Mouse (Mus musculus): ENCODE measurements around the gene Strip1. TPM values are rescaled to one million over a fixed set of nuclear protein-coding genes. Genes with fewer than 3 reads are reported as not detected.

Gene Strip1
- polyA plus RNA-seq, 1 experiment from 2014 or later, result 92.2 TPM

GRCm38 (mm10) chr3:107633906-107634305 is 2.4 kb upstream of the Strip1 start:
- H3K4me2 ChIP-seq (ENCODE audit: low read depth, low read length, severe bottlenecking), result no peak overlapping the region
- no peak for ATAC-seq (replicated peaks; ENCODE audit: low FRiP score)
- no peak for DNase-seq (ENCODE audit: low spot score)

DNA sequence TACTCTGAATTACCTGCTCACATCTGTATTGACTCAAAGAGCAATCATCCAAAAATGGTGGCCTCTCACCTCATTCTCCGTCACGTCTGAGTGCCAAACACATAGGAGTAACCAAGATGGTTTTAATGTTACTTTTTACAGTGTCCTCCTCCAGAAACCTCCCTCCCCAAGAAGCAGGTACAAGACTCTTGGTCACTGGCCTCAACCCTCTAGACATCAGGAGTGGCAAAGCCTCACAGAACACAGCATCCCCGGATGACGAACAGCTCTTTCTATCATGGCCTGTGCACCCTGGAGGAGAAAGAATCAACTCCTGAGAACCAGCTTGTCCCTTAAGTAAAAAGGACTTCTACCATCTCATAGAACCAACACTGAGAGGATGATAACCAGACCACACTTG is 1.3 kb upstream of the Strip1 start:
- Histone ChIP-seq H3K4me1 (replicated peaks; ENCODE audit: control insufficient read depth, insufficient read depth, low read length) (no peaks in the 10 kb centered on the region), H3K27ac (ENCODE audit: low read depth, low read length) (no peak overlapping the region), H3K4me2 (ENCODE audit: low read depth, low read length, severe bottlenecking) (no peak overlapping the region), H3K4me3 (ENCODE audit: low read depth, low read length) (no peak overlapping the region), H3K27me3 (ENCODE audit: control insufficient read depth, insufficient read depth, low read length) (no peaks in the 10 kb centered on the region), H3K9ac (ENCODE audit: low read length) (no peak overlapping the region), H3K9me3 (ENCODE audit: control insufficient read depth, low read length) (no peaks in the 10 kb centered on the region), H3K36me3 (ENCODE audit: control insufficient read depth, insufficient read depth, low read length) (no peaks in the 10 kb centered on the region)
- 92% methylated on average over 4 of the region's 4 CpGs for WGBS
- ATAC-seq (replicated peaks; ENCODE audit: low FRiP score) (no peak), DNase-seq (ENCODE audit: low spot score) (peak; percentile 30)

More at GRCm38 (mm10) chr3:107633906-107634305, 2.4 kb upstream of the Strip1 start:
- no peak overlapping the region for H3K27ac ChIP-seq (ENCODE audit: low read depth, low read length)
- no peak overlapping the region for H3K9ac ChIP-seq (ENCODE audit: low read length)
- H3K36me3 ChIP-seq (ENCODE audit: control insufficient read depth, insufficient read depth, low read length), result no peaks in the 10 kb centered on the region
- no peaks in the 10 kb centered on the region for H3K27me3 ChIP-seq (ENCODE audit: control insufficient read depth, insufficient read depth, low read length)
- no peak overlapping the region for H3K4me3 ChIP-seq (ENCODE audit: low read depth, low read length)
- no peaks in the 10 kb centered on the region for H3K4me1 ChIP-seq (replicated peaks; ENCODE audit: control insufficient read depth, insufficient read depth, low read length)
- H3K9me3 ChIP-seq (ENCODE audit: control insufficient read depth, low read length), result no peaks in the 10 kb centered on the region
- WGBS, result 94% methylated on average over 9 of the region's 9 CpGs

GRCm38 (mm10) chr3:107630682-107631522 is 592 bp downstream of the Strip1 start, which contains the start of gene Gm10961:
Gm10961 (plus strand) TSS chr3:107631322.
- H3K4me1 ChIP-seq (replicated peaks; ENCODE audit: control insufficient read depth, insufficient read depth, low read length), result no peaks in the 10 kb centered on the region
- H3K9me3 ChIP-seq (ENCODE audit: control insufficient read depth, low read length), result no peaks in the 10 kb centered on the region
- WGBS, result 1% methylated on average over 48 of the region's 48 CpGs
- no peaks in the 10 kb centered on the region; the same call in 1 of the 2 replicates for H3K36me3 ChIP-seq (ENCODE audit: control insufficient read depth, insufficient read depth, low read length)
- H3K4me2 ChIP-seq (ENCODE audit: low read depth, low read length, severe bottlenecking), result peak within 1 kb of the TSS; percentile 71
- peak within 1 kb of the TSS; percentile 96 for H3K4me3 ChIP-seq (ENCODE audit: low read depth, low read length)
- H3K27me3 ChIP-seq (ENCODE audit: control insufficient read depth, insufficient read depth, low read length), result no peaks in the 10 kb centered on the region
- H3K27ac ChIP-seq (ENCODE audit: low read depth, low read length), result peak within 1 kb of the TSS; percentile 91
- ATAC-seq (replicated peaks; ENCODE audit: low FRiP score) (peak; percentile 85), DNase-seq (ENCODE audit: low spot score) (peak; percentile 78)
- H3K9ac ChIP-seq (ENCODE audit: low read length), result peak within 1 kb of the TSS; percentile 99

DNA sequence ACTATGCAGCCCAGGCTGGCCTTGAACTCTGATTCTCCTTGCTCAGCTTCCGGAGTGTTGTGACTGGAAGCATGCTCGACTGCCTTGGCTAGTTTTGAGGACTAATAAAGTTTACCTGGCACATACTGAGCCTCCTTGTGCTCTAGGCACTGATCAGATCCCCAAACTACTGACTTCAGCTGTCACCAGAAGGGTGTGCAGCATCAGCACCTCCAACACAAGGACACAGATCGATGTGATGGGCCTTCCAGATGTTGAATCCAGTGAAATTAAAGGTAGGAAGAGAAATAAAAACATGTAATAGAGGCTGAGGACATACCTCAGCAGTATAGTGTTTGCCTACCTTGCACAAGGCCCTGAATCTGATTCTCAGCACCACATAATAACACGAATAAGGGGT is 2.1 kb downstream of the Strip1 start:
- Histone ChIP-seq H3K27ac (ENCODE audit: low read depth, low read length) (no peak overlapping the region), H3K4me3 (ENCODE audit: low read depth, low read length) (no peak overlapping the region), H3K9ac (ENCODE audit: low read length) (no peak overlapping the region), H3K9me3 (ENCODE audit: control insufficient read depth, low read length) (no peaks in the 10 kb centered on the region), H3K4me2 (ENCODE audit: low read depth, low read length, severe bottlenecking) (no peak overlapping the region), H3K4me1 (replicated peaks; ENCODE audit: control insufficient read depth, insufficient read depth, low read length) (no peaks in the 10 kb centered on the region), H3K36me3 (ENCODE audit: control insufficient read depth, insufficient read depth, low read length) (peaks cover 12% of the 10 kb centered on the region), H3K27me3 (ENCODE audit: control insufficient read depth, insufficient read depth, low read length) (no peaks in the 10 kb centered on the region)
- 94% methylated on average over 4 of the region's 4 CpGs for WGBS
- DNase-seq (ENCODE audit: low spot score) (peak; percentile 27), ATAC-seq (replicated peaks; ENCODE audit: low FRiP score) (no peak)

DNA sequence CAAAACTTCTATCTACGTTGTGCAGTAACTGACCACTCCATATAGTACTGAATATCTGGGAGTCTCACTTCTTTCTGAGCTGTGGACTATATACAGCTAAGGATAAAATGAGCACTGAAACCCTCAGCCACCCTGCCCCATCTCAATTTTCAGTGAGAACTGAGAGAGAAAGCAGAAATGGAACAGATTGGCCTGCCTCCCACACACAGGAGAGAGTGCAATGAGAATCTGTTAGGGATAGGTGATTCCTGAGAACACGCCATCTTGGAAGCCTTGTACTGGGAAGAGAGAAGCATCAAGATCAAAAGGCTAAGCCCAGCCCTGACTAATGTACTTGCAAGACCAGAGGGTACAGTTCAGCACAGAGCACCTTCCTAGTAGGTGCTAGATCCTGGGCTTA is 2.9 kb downstream of the Strip1 start:
- ATAC-seq (replicated peaks; ENCODE audit: low FRiP score) (no peak), DNase-seq (ENCODE audit: low spot score) (peak; percentile 33)
- Histone ChIP-seq H3K27ac (ENCODE audit: low read depth, low read length) (no peak overlapping the region), H3K4me1 (replicated peaks; ENCODE audit: control insufficient read depth, insufficient read depth, low read length) (no peaks in the 10 kb centered on the region), H3K36me3 (ENCODE audit: control insufficient read depth, insufficient read depth, low read length) (peaks cover 14% of the 10 kb centered on the region), H3K9ac (ENCODE audit: low read length) (no peak overlapping the region), H3K9me3 (ENCODE audit: control insufficient read depth, low read length) (no peaks in the 10 kb centered on the region), H3K27me3 (ENCODE audit: control insufficient read depth, insufficient read depth, low read length) (no peaks in the 10 kb centered on the region), H3K4me3 (ENCODE audit: low read depth, low read length) (no peak overlapping the region), H3K4me2 (ENCODE audit: low read depth, low read length, severe bottlenecking) (no peak overlapping the region)
- 94% methylated on average over 2 of the region's 2 CpGs for WGBS

DNA sequence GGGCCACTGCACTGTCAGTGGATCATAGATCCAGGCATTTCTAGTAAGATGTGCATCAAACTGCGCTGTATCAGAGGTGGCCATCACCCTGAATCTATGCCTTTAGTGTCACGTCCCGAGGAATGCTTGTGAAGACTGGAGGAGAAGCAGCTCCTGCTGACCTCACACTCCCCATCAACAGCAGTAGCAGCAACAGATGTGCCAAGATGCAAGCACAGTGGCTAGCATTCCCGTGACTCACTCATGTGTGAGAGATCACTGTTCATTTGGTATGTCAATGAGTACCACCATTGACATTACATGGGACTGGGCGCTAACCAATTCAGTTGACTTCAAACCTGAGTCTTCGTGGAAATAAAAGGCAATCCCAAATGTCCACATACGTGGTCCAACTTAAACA is 3.9 kb downstream of the Strip1 start:
- H3K4me1 ChIP-seq (replicated peaks; ENCODE audit: control insufficient read depth, insufficient read depth, low read length), result no peaks in the 10 kb centered on the region
- no peak for ATAC-seq (replicated peaks; ENCODE audit: low FRiP score)
- WGBS, result 88% methylated on average over 7 of the region's 7 CpGs

DNA sequence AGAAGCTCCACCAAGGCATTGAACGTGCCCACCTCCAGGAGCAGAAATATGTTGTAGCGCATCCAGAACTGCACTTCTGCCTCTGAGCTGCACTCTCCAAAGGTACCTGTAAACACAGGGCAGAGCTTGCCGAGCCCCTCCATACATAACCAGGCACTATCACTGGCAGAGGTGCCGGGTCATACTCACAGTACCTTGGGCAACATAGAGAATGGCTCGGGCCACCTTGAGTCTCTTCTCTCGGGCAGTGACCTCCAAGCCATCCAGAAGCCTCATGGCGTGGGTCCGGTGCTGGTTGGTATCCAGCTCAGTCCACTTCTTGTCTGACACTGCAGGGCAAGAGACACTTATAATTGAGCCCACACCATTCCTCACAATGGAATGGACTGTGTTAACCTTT is 4.7 kb downstream of the Strip1 start:
- Histone ChIP-seq H3K27ac (ENCODE audit: low read depth, low read length) (no peak overlapping the region), H3K4me2 (ENCODE audit: low read depth, low read length, severe bottlenecking) (no peak overlapping the region), H3K4me1 (replicated peaks; ENCODE audit: control insufficient read depth, insufficient read depth, low read length) (no peaks in the 10 kb centered on the region), H3K36me3 (ENCODE audit: control insufficient read depth, insufficient read depth, low read length) (peaks cover 17% of the 10 kb centered on the region), H3K9me3 (ENCODE audit: control insufficient read depth, low read length) (no peaks in the 10 kb centered on the region), H3K4me3 (ENCODE audit: low read depth, low read length) (no peak overlapping the region), H3K9ac (ENCODE audit: low read length) (no peak overlapping the region), H3K27me3 (ENCODE audit: control insufficient read depth, insufficient read depth, low read length) (no peaks in the 10 kb centered on the region)
- ATAC-seq (replicated peaks; ENCODE audit: low FRiP score) (no peak), DNase-seq (ENCODE audit: low spot score) (peak; percentile 25)
- 94% methylated on average over 8 of the region's 8 CpGs for WGBS

More for the DNA sequence above, 3.9 kb downstream of the Strip1 start:
- Histone ChIP-seq H3K4me2 (ENCODE audit: low read depth, low read length, severe bottlenecking) (no peak overlapping the region), H3K9ac (ENCODE audit: low read length) (no peak overlapping the region), H3K36me3 (ENCODE audit: control insufficient read depth, insufficient read depth, low read length) (peaks cover 17% of the 10 kb centered on the region), H3K9me3 (ENCODE audit: control insufficient read depth, low read length) (no peaks in the 10 kb centered on the region), H3K4me3 (ENCODE audit: low read depth, low read length) (no peak overlapping the region), H3K27ac (ENCODE audit: low read depth, low read length) (no peak overlapping the region), H3K27me3 (ENCODE audit: control insufficient read depth, insufficient read depth, low read length) (no peaks in the 10 kb centered on the region)
- DNase-seq (ENCODE audit: low spot score), result peak; percentile 35

- H3K4me3 ChIP-seq (ENCODE audit: low read depth, low read length), result no peak overlapping the region
- H3K27me3 ChIP-seq (ENCODE audit: control insufficient read depth, insufficient read depth, low read length), result no peaks in the 10 kb centered on the region
- no peak overlapping the region for H3K4me2 ChIP-seq (ENCODE audit: low read depth, low read length, severe bottlenecking)
- 94% methylated on average over 8 of the region's 8 CpGs for WGBS
- H3K27ac ChIP-seq (ENCODE audit: low read depth, low read length), result no peak overlapping the region
- ATAC-seq (replicated peaks; ENCODE audit: low FRiP score) (no peak), DNase-seq (ENCODE audit: low spot score) (peak; percentile 37)
- H3K9ac ChIP-seq (ENCODE audit: low read length), result no peak overlapping the region
- no peaks in the 10 kb centered on the region for H3K9me3 ChIP-seq (ENCODE audit: control insufficient read depth, low read length)
- peaks cover 17% of the 10 kb centered on the region for H3K36me3 ChIP-seq (ENCODE audit: control insufficient read depth, insufficient read depth, low read length)
- H3K4me1 ChIP-seq (replicated peaks; ENCODE audit: control insufficient read depth, insufficient read depth, low read length), result no peaks in the 10 kb centered on the region
Measured at GRCm38 (mm10) chr3:107625536-107625935, 6.0 kb downstream of the Strip1 start.

GRCm38 (mm10) chr3:107624424-107624823 is 7.1 kb downstream of the Strip1 start:
- no peak for ATAC-seq (replicated peaks; ENCODE audit: low FRiP score)
- peaks cover 20% of the 10 kb centered on the region for H3K36me3 ChIP-seq (ENCODE audit: control insufficient read depth, insufficient read depth, low read length)
- H3K4me2 ChIP-seq (ENCODE audit: low read depth, low read length, severe bottlenecking), result no peak overlapping the region
- H3K27ac ChIP-seq (ENCODE audit: low read depth, low read length), result no peak overlapping the region
- no peaks in the 10 kb centered on the region for H3K4me1 ChIP-seq (replicated peaks; ENCODE audit: control insufficient read depth, insufficient read depth, low read length)
- no peaks in the 10 kb centered on the region for H3K9me3 ChIP-seq (ENCODE audit: control insufficient read depth, low read length)
- no peaks in the 10 kb centered on the region for H3K27me3 ChIP-seq (ENCODE audit: control insufficient read depth, insufficient read depth, low read length)
- no peak overlapping the region for H3K9ac ChIP-seq (ENCODE audit: low read length)
- no peak overlapping the region for H3K4me3 ChIP-seq (ENCODE audit: low read depth, low read length)
- peak; percentile 24 for DNase-seq (ENCODE audit: low spot score)
- WGBS, result 96% methylated on average over 8 of the region's 8 CpGs

Measured in forebrain, embryonic 11.5 days (tissue).